Comparison of ENCODE assay signal across 1 mouse cellular context in the genomic region with DNA sequence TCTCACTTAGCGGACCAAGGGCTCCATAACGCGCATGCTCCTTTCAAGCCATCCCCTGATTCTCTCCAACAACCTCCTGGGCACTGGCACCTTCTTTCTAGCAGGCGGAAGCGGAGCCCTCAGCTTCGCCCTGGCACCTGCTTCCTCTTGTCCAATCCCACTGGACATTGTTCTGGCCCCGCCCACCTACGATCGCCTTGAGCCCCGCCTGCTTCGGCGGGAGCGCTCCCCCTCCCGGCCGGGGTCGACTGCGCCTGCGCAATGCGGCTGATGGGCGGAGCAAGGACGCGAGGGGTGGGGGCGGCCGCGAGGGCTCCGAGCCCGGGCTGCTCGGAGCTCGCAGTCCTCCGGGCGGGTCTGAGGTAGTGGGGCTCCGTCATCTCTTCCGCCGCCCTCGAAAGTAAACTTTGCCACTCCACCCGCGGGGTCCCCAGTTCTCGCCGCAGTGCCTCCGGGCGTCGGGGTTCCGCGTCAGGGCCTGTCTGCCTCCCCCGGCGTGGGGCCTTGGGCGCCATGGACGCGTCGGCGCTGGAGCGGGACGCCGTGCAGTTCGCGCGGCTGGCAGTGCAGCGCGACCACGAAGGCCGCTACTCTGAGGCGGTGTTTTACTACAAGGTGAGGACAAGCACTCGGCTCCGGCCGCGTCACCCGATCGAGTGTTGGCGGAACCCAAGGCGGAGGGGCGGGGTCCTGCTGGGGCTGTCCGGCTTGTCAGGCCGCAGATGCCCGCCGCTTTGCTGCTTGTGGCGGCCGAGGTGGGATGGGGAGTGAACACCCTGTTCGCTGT.
TF ChIP-seq lines count a peak whose summit lies in the region.

A gene (plus strand): TSS at position 270 of the 787 bp plus-strand sequence.

TF ChIP-seq in C2C12, 6 proteins besides CTCF, POLR2A, EP300 and RAD21 (continued from another document):
- no peak for TF ChIP-seq MYOG (IDR thresholded peaks at IDR 0.05; ENCODE audit: control insufficient read depth, extremely low read depth, insufficient read length)
